Mouse (Mus musculus): Measurements from ENCODE around the gene Cyp17a1.

DNA sequence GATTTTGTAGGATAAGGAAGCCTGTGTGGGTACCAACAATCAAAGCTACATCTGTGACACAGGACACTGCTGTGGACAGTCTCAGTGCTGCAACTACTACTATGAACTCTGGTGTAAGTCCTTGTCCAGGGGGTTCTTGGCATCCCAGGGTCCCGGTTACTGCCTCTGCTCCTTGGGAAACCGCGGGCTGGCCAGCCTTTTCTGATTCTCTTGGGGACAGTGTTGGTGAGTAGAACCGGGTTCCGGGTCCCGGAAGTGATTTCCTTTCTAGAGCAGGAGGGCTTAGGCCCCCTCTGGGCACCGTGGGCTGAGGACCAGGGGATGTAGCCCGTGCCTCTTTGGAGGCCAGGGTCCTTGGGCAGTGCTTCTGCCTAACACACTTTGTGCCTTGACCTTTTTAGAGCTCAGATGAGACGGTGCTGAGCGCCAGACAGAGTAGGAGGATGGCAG lies 28.6 kb downstream of the Cyp17a1 start:
- no peak for TF ChIP-seq GATA1 (IDR thresholded peaks at IDR 0.05; ENCODE audit: borderline replicate concordance, low read length)
- no peak for TF ChIP-seq FLI1 (IDR thresholded peaks at IDR 0.05; ENCODE audit: low read length)
